Mouse (Mus musculus): ENCODE measurements around the gene Trim14. TPM values are rescaled to one million over a fixed set of nuclear protein-coding genes. Genes with fewer than 3 reads are reported as not detected.

The Trim14 gene
- total and polyA plus RNA-seq, 2 experiments from 2014 or later: 1.2 to 1.5 TPM

DNA sequence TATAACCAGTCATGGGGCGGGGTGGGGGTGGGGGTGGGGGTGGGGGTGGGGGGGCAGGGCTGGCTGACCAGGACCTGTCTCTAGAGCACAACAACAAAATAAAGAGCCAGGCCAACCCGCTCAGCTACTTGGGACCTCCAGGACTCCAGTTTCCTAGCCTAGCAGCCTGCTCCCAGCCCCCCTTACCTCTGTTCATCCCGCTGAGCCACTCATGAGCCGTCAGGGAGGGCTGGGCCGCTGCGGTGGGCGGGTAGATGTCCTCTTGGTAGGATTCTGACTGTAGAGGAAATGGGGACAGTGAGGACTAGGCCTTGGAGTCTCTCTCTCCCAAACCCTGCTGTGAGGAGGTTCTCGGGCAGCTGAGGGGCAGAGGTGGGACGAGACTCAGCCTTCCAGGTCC lies 5.8 kb upstream of the Trim14 start:
- ATAC-seq: no peak
- Histone ChIP-seq H3K9me3 (ENCODE audit: low read length) (no peaks in the 10 kb centered on the region), H3K4me1 (ENCODE audit: insufficient read depth, low read length) (no peaks in the 10 kb centered on the region), H3K27me3 (ENCODE audit: insufficient read depth, low read length) (no peaks in the 10 kb centered on the region), H3K4me3 (ENCODE audit: low read length) (no peak overlapping the region), H3K36me3 (ENCODE audit: insufficient read depth, low read length) (peaks cover 3% of the 10 kb centered on the region), H3K4me2 (ENCODE audit: low read depth, low read length) (no peak overlapping the region), H3K27ac (no peak overlapping the region), H3K9ac (replicated peaks; ENCODE audit: low read length) (no peak overlapping the region)
- TF ChIP-seq CTCF (IDR thresholded peaks at IDR 0.05; ENCODE audit: low read depth): no peak
- WGBS: 25% methylated on average over 7 of the region's 9 CpGs
- DNase-seq (ENCODE audit: low spot score): no peak

DNA sequence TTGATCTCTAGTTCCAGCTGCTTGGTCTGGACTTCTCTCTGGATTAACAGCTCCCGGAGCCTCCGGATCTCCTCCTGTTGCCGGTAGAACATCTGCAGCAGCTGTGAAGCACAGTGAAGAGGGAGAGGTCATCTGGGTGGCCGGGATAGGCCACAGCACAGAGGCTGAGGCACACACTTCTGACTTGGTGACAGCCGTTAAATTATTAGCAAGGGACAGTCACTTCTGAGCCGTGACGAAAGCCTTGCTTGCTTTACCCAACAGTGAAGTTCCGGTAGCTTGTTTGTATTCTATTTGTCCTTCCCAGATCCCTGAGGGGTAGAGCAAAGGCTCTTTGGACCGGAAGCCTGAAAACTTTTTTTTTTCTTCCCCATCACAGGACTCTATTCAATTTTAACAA lies 3.2 kb upstream of the Trim14 start:
- Histone ChIP-seq H3K9me3 (ENCODE audit: low read length) (no peaks in the 10 kb centered on the region), H3K9ac (replicated peaks; ENCODE audit: low read length) (no peak overlapping the region), H3K4me1 (ENCODE audit: insufficient read depth, low read length) (0 out of 2 replicates have a peak, but pooled peaks cover 3% of the 10 kb centered on the region), H3K36me3 (ENCODE audit: insufficient read depth, low read length) (peaks cover 3% of the 10 kb centered on the region), H3K4me3 (ENCODE audit: low read length) (no peak overlapping the region), H3K27ac (no peak overlapping the region), H3K4me2 (ENCODE audit: low read depth, low read length) (no peak overlapping the region), H3K27me3 (ENCODE audit: insufficient read depth, low read length) (no peaks in the 10 kb centered on the region; the same call in 1 of the 2 replicates)
- ATAC-seq: no peak
- DNase-seq (ENCODE audit: low spot score): no peak
- 62% methylated on average over 9 of the region's 9 CpGs for WGBS
- no peak for TF ChIP-seq CTCF (IDR thresholded peaks at IDR 0.05; ENCODE audit: low read depth)

DNA sequence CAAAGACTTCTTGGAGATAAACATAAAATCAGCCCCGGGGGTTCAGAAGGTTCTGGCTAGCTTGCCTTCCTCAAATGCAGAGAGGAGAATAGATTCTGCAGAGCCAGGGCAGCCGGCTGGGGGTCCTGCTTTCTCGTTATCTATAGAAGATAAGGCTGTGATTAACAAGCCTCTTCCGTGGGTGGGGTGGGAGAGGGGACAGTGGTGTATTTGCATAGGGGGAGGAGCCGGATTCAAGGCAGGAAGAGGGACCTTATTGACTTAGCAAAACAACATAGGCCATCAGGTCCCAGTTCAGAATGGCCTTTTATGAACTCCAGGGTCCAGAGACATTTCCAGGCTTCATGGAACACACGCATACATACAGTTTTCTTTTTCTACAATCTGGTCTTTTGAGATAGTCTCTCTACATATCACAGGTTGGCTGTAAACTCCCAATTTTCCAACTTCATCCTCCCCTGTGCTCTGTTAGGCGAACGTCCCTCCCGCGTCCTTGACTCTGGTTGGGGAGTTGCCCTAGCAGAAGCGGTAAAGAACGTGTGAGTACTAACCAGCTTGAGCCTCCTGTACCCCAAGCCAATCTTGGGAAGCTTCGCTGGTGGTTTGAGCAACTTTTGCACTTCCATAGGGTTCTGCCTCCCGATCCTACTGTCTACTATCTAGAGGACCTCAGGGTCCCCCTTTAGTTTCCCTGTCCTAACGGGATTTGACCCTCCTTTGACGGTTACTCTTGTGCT lies 679 bp downstream of the Trim14 start:
- ATAC-seq (no peak; the same call in 1 of the 2 replicates), DNase-seq (ENCODE audit: low spot score) (no peak)
- Histone ChIP-seq H3K27ac (no peak overlapping the region), H3K4me2 (ENCODE audit: low read depth, low read length) (peak overlapping the region; percentile 71), H3K4me3 (ENCODE audit: low read length) (peak overlapping the region; percentile 44), H3K9me3 (ENCODE audit: low read length) (no peaks in the 10 kb centered on the region), H3K4me1 (ENCODE audit: insufficient read depth, low read length) (0 out of 2 replicates have a peak, but pooled peaks cover 3% of the 10 kb centered on the region), H3K9ac (replicated peaks; ENCODE audit: low read length) (peak overlapping the region; percentile 47; the same call in 1 of the 2 replicates), H3K36me3 (ENCODE audit: insufficient read depth, low read length) (no peaks in the 10 kb centered on the region; the same call in 1 of the 2 replicates), H3K27me3 (ENCODE audit: insufficient read depth, low read length) (no peaks in the 10 kb centered on the region; the same call in 1 of the 2 replicates)
- WGBS: 13% methylated on average over 16 of the region's 16 CpGs
- no peak for TF ChIP-seq CTCF (IDR thresholded peaks at IDR 0.05; ENCODE audit: low read depth)

DNA sequence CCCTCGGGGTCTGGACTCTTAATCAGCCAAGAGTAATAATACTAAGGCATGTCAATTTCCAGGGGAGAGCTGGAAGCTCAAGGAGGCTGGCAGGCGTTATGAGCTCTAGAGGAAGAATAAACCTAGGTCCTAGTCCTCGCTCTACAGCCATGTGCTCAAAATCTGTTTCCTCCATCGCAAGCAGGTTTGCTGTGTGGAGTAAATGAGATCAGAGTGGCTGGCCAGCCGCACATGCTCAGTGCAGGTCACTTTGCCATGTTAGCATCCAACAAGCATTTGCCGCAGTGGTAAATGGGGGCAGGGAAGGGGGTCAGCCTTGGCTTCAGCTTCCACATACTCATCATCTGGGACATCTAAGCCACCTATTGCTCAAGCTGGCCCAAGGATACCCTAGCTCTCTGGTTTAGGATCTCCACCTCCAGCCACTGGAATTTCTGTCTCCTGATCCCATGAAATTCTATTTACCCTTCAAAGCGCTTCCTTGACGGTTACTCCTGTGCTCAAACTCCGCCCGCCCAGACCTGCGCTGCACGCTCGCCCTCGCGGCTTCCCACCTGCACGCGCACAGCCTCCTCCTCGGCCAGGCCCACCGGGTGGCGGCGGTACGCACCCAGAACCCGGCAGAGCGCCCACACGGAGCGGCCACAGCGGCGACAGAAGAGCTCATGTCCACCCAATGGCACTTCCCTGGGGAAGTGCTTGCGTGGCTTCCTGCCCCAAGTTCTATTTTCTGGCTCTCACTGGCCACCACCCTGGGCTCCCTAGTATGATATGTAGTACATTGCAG lies 1.8 kb downstream of the Trim14 start:
- ATAC-seq: peak; percentile 58
- no peak for TF ChIP-seq CTCF (IDR thresholded peaks at IDR 0.05; ENCODE audit: low read depth)
- Histone ChIP-seq H3K9me3 (ENCODE audit: low read length) (no peaks in the 10 kb centered on the region), H3K4me2 (ENCODE audit: low read depth, low read length) (peak overlapping the region; percentile 51), H3K4me3 (ENCODE audit: low read length) (peak overlapping the region; percentile 18), H3K9ac (replicated peaks; ENCODE audit: low read length) (no peak overlapping the region), H3K4me1 (ENCODE audit: insufficient read depth, low read length) (0 out of 2 replicates have a peak, but pooled peaks cover 3% of the 10 kb centered on the region), H3K27ac (no peak overlapping the region), H3K36me3 (ENCODE audit: insufficient read depth, low read length) (no peaks in the 10 kb centered on the region), H3K27me3 (ENCODE audit: insufficient read depth, low read length) (no peaks in the 10 kb centered on the region; the same call in 1 of the 2 replicates)
- WGBS: 11% methylated on average over 29 of the region's 29 CpGs
- DNase-seq (ENCODE audit: low spot score): peak; percentile 21

GRCm38 (mm10) chr4:46532926-46533325 lies 3.0 kb downstream of the Trim14 start:
- Histone ChIP-seq H3K36me3 (ENCODE audit: insufficient read depth, low read length) (no peaks in the 10 kb centered on the region), H3K4me3 (ENCODE audit: low read length) (no peak overlapping the region), H3K27ac (no peak overlapping the region), H3K9me3 (ENCODE audit: low read length) (no peaks in the 10 kb centered on the region), H3K4me1 (ENCODE audit: insufficient read depth, low read length) (0 out of 2 replicates have a peak, but pooled peaks cover 3% of the 10 kb centered on the region), H3K27me3 (ENCODE audit: insufficient read depth, low read length) (no peaks in the 10 kb centered on the region; the same call in 1 of the 2 replicates), H3K4me2 (ENCODE audit: low read depth, low read length) (no peak overlapping the region), H3K9ac (replicated peaks; ENCODE audit: low read length) (no peak overlapping the region)
- no peak for DNase-seq (ENCODE audit: low spot score)
- 59% methylated on average over 7 of the region's 7 CpGs for WGBS
- no peak for ATAC-seq
- TF ChIP-seq CTCF (IDR thresholded peaks at IDR 0.05; ENCODE audit: low read depth): no peak

DNA sequence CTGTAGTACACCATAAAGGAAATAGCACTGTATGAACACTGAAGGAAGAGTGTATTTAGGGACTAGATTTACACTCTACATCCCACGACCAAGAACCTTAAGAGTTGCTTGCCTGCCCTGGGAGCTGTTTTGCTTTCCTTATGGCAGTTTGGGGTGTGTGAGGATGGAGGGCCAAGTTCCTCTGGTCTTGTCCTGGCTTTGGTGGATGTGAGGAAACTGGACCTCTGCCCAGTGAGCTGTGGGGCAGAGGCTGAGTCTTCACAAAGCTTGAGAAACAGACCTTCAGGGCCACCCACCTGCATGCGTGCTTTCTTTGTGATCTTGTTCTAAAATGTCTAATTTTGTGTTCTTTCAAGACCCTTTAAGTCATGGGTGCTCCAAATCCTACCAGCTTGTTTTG lies 3.4 kb downstream of the Trim14 start:
- no peak for TF ChIP-seq CTCF (IDR thresholded peaks at IDR 0.05; ENCODE audit: low read depth)
- WGBS: 92% methylated on average over 2 of the region's 2 CpGs
- Histone ChIP-seq H3K4me3 (ENCODE audit: low read length) (no peak overlapping the region), H3K9me3 (ENCODE audit: low read length) (no peaks in the 10 kb centered on the region), H3K9ac (replicated peaks; ENCODE audit: low read length) (no peak overlapping the region), H3K36me3 (ENCODE audit: insufficient read depth, low read length) (no peaks in the 10 kb centered on the region), H3K27ac (no peak overlapping the region), H3K27me3 (ENCODE audit: insufficient read depth, low read length) (no peaks in the 10 kb centered on the region; the same call in 1 of the 2 replicates), H3K4me2 (ENCODE audit: low read depth, low read length) (no peak overlapping the region), H3K4me1 (ENCODE audit: insufficient read depth, low read length) (0 out of 2 replicates have a peak, but pooled peaks cover 3% of the 10 kb centered on the region)
- ATAC-seq: no peak
- DNase-seq (ENCODE audit: low spot score): no peak

All from hindbrain, postnatal 0 days (tissue).